Mouse (Mus musculus) adrenal gland, adult 8-10 months (tissue): Measurements from ENCODE around the gene Borcs7. TPM values are rescaled to one million over a fixed set of nuclear protein-coding genes. Genes with fewer than 3 reads are reported as not detected.

ENCODE experiments used
- DNase-seq: peaks from one replicate; pipeline ENCODE4 v3.0.0; 2022
- total RNA-seq, 4 experiments: library from RNA; stranded (reverse); gene quantifications; 2 replicates each; pipeline ENCODE4 v1.2.4; 2022

The Borcs7 gene
- 10 to 100 TPM; 14.9 to 18.6 (median 17.1) TPM for total RNA-seq

GRCm38 (mm10) chr19:46689460-46690372, at the start of gene Borcs7:
Gene Borcs7 (plus strand): TSS chr19:46689906.
- DNase-seq = peak; percentile 81

DNA sequence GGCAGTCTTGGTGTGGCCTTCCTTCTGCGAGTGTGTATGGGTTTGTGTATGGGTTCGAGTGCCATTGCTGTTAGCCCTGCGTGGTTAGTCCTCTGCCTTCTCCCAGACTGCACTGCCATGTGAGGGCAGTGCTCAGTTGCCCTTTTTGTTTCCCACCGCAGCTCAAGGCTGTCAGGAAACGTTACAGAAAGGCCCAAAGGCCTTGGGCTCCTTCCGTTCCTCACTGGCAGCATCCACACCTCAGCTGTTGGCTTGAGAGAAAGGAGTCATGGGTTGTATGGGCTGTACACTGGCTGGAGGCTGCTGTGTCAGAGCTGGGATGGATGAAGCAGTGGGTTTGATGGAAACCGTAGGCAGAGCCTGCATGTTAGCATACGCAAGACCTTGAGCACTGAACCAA, 48.9 kb upstream of the Borcs7 start:
- DNase-seq = no peak

DNA sequence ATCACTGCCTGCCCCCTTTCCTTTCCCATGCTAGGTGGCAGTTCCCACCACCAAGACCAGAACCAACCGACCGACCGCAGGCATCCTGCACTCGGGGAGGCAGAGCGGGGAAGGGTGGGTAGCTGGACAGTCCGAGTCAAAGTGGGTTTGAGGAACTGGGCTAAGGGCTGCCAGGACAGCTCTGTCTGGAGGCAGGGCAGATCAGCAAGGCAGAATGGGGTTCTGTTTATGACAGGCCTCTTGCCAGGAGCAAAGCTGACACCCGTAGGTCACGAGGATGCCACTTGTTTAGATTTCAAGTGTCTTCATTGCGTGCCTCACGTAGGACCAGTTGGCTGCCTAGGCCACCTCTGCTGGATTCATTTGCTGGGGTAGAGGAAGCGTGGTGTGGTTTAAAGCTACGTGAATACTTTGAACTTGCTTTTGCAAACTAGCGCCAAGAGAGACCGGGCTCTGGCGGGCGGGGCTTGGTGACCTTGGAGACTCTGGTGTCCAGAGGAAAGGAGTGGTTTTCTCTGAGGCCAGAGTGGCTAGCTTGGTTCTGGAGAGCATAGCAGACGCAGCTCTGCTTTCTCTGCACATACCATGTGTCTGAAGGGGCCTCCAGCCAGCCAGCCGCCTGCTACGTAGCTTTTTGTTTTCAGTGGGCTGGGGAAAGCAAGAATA, 48.2 kb upstream of the Borcs7 start:
- peak; percentile 81 for DNase-seq

DNA sequence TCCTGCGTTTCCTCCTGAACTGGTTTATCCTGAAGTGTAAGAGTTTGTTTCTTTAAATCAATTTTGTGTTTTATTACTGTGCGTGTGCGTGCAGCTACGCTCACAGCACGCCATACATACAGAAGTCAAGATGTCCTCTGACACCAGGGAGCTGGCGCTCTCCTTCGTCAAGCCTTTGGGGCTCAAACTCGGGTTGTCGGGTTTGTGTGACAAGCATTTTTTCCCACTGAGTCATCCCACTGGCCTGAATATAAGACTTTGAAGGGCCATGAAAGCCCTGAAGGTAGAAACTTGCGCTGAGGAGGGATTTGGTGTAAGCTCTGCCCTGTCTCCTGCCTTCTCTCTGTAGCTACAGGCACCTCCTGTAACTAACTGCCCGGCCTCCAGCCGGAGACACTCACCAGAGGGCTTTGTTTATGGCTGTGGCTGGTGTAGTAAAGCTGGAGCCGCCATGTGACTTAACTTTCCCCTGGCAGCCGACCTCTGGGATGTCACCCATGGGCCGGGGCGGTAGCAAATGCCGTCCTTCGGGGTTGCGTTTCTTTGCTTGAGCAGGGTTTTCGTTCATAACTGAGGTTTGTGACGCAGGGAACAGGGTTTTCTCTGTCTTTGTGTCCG, 47.5 kb upstream of the Borcs7 start:
- DNase-seq = no peak

DNA sequence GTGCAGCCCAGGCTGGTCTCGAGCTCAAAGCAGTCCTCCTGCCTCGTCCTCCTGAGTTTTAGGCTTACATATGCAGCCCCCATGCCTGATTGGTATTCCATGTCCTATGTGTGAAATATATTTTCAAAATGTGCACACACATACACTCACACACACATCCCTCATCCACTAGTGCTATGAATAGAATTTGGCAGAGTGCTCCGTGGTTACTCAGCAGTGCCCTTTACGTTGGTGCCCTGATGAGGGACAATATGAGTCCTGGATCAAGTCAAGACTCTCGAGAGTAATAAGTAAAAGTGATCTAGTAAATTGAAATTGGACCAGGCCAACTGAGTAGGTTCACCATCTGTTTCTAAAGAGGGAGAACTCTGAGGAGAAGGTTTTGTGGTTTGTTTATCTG, 46.5 kb upstream of the Borcs7 start:
- DNase-seq = no peak

DNA sequence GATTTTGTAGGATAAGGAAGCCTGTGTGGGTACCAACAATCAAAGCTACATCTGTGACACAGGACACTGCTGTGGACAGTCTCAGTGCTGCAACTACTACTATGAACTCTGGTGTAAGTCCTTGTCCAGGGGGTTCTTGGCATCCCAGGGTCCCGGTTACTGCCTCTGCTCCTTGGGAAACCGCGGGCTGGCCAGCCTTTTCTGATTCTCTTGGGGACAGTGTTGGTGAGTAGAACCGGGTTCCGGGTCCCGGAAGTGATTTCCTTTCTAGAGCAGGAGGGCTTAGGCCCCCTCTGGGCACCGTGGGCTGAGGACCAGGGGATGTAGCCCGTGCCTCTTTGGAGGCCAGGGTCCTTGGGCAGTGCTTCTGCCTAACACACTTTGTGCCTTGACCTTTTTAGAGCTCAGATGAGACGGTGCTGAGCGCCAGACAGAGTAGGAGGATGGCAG, 45.3 kb upstream of the Borcs7 start:
- no peak for DNase-seq

DNA sequence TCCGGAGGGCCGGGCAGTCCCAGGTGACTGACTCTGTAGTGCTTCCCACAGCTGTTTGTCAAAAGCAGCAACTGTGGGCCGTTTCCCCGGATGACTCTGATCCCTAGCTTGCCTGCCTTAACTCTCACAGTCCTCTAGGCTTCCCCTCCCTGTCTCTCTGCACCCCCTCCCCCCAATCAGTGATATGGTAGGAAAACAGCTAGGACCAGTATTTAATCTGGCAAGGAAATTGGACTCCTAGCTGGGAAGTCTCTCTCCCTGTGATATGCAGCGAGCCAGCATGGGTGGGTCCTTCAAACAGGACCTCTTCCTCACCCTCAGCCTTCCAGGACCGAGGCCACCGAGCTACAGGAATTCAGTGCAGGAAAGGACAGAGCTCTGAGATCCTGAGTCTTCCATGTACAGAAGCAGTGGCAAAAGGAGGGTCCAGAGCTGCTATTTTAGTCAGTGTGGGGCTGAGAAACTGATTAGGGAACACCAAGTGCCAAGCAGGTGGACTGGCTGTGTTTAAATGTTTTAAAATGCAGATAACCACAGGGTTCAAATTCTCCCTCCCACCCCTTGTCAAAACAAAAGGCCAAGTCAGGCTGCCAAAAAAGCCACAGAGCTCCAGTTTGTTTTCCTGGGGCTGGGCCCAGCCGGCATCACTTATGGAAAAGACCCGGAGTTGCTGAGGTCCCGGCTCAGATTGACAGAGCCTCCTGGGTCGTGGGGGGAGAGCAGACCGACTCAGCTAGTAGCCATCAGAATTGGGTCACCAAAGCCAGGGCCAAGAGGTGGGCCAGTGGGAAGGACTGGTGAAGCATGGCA, 44.7 kb upstream of the Borcs7 start:
- DNase-seq = no peak

DNA sequence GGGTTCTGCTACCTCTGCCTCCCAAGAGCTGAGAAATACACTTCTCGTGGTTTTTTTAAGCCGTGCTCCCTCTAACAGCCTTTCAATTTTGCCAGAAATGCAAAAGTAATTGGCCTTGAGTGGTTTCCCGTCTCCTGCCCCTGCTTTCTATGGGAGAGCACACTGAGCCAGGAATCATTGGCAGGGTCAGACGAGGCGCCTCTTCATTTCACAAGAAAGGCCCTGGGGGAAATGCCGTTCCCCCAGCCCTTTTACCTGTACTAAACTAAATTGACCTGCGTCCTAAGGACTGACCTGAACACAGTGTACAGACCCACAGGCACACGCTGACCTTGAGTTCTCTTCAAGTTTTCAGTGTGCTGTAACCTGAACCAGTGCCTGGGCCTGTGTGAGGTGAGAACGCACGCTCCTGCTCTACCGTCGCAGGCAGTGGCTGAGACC, 43.6 kb upstream of the Borcs7 start:
- DNase-seq = no peak

GRCm38 (mm10) chr19:46647254-46647653, 42.5 kb upstream of the Borcs7 start:
- no peak for DNase-seq

GRCm38 (mm10) chr19:46647850-46648249, 41.9 kb upstream of the Borcs7 start:
- no peak for DNase-seq

DNA sequence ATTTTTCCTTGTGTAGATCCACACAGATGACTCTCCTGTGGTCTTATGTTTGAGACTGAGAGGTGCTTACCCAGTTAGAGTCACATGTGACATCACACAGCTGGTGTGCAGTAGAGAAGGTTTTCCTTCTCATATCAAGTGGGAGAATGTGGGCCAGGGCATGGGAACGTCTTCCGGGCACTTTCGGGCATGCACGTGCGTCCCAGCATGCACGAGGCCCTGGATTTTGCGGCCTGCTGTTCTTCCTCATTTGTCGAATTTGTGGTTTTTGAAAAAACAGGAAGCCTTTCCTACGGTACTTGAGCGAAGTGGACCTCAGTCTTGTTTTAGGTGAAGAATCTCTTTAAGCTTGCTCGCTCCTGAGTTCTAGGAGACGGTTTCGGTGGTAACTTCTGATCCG, 41.1 kb upstream of the Borcs7 start:
- no peak for DNase-seq

- DNase-seq = no peak
These were observed 36.5 kb upstream of the Borcs7 start for GRCm38 (mm10) chr19:46653188-46653587.

DNA sequence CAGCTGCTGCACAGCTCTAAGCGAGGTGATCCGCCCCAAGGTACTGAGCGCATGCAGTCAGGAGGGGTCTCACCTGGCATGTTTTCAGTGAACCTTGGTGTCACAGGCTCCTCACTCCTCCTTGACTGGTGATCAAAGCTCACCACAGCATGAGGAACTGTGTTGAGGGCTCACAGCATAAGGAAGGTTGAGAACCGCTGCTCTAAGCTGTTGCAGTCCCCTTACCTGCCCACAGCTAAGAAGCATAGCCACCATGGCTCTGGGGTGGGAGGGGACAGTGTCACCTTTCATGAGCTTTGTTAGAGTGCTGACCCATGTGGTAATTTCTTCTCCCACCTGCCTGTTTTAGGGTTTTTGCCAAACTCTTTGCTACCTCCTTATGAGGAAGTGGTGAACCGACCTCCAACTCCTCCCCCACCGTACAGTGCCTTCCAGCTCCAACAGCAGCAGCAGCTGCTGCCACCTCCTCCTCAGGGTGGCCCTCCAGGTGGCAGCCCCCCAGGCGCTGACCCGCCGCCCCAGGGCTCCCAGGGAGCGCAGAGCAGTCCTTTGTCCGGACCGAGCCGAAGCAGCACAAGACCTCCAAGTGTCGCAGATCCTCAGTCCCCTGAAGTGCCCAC, 36.0 kb upstream of the Borcs7 start:
- no peak for DNase-seq

GRCm38 (mm10) chr19:46655626-46656025, 34.1 kb upstream of the Borcs7 start:
- no peak for DNase-seq

DNA sequence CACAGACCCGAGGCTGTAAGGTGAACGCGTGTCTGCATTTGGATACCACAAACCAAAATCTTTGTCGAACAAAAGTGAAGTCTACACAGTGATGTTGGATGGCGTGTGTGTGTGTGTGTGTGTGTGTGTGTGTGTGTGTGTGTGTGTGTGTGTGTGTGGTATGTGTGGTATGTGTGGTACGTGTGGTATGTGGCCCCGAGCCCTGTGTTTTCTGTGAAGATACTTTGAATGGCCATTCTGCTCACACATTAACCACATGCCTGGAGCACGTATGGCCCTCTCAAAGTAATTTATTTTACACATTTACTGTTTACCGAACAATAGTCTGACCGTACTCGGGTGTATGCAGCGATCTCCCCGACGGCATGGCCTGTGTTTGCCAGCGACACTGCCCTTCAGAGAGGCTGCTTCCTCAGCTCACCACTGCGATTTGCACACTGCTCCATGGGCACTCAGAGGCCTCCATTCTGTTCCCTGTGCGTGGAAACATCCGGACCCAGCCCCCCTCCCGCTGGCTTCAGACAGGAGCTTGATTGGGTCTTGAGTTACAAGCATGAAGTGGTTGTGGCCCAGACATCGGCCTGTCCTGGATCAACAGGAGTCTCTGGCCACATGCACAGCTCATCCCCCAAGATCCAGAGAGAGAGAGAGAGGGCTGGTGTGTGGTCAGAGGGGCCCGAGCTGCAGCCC, 33.4 kb upstream of the Borcs7 start:
- no peak for DNase-seq

- DNase-seq = no peak
These were observed 32.2 kb upstream of the Borcs7 start for GRCm38 (mm10) chr19:46657339-46658020.

- DNase-seq = no peak
These were observed 31.4 kb upstream of the Borcs7 start for GRCm38 (mm10) chr19:46658348-46658747.

- no peak for DNase-seq
These were observed 30.9 kb upstream of the Borcs7 start for GRCm38 (mm10) chr19:46658851-46659250.

DNA sequence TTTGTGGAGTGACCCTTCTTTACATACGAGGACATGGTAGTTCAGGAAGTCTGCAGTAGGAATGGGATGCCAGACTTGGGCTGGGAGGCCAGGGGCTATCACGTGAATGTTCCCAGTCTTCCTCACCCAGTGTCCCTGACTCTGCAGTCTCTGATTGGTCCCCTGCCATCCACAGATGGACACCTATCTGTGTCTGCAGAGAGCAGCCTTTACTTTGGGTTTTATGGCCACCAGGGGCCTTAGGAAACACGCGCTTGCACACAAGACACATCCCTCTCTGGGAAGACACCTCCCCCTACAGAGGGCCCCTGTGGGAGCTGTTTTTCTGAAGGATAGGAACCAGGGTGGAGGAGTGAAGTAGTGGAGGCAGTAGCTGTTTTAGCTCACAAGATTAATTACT, 28.2 kb upstream of the Borcs7 start:
- DNase-seq = no peak

- DNase-seq = no peak
These were observed 27.5 kb upstream of the Borcs7 start for GRCm38 (mm10) chr19:46662214-46662613.

GRCm38 (mm10) chr19:46662784-46663183, 26.9 kb upstream of the Borcs7 start:
- no peak for DNase-seq
